Mouse (Mus musculus) urinary bladder, postnatal 36 days (tissue): ENCODE data around the gene Nav3.

Experiments used
- DNase-seq, 2 experiments: peaks; one replicate each; pipeline ENCODE4 v3.0.0; 2022; ENCODE audit warnings: low spot score in 2 of 2, mixed read lengths in 1 of 2

Nav3 gene

DNA sequence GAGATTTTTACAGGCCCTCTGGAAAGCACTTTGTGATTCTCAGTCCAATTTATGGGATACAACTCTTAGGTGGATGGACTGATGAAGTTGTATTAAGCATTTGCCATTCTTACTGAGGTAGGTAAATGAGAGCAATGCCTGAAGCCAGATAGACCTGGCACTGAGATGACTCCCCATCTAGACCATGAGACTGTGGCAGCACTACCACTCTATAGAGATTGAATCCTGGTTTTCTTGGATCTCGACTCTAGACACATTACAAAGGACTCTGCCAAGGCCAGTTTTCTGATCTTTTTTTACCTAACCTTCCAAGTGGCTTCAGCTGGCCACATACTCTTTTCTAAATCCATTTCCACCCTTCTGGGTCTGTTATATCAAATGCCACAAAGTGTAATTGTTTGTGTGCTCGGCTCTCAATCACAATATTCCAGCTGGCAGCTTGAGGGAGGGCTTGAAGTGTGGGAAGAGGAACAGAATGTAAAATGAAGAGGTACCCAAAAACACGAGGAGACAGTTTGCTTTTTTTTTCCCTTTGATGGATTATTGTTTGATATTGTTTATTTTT is 756.2 kb downstream of the Nav3 start:
- DNase-seq, result no peak

DNA sequence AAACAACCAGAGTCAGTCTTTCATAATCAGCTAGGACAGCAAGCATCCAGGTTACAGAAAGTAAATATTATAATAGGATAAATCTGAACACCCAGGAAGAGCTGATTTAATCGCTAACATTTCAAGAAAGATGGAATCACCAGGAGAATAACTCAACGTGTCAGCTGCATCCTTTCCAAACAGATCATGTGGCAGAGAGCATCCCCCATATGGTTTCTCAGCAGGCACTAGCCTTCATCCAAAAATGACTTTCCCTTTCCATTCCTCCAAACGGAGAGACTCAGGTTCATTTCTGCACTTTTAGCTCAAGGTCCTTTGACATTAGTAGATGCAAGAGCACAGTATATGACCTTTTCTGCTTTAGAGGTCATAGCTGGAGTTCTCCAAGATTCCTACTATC is 765.4 kb downstream of the Nav3 start:
- DNase-seq, result no peak

DNA sequence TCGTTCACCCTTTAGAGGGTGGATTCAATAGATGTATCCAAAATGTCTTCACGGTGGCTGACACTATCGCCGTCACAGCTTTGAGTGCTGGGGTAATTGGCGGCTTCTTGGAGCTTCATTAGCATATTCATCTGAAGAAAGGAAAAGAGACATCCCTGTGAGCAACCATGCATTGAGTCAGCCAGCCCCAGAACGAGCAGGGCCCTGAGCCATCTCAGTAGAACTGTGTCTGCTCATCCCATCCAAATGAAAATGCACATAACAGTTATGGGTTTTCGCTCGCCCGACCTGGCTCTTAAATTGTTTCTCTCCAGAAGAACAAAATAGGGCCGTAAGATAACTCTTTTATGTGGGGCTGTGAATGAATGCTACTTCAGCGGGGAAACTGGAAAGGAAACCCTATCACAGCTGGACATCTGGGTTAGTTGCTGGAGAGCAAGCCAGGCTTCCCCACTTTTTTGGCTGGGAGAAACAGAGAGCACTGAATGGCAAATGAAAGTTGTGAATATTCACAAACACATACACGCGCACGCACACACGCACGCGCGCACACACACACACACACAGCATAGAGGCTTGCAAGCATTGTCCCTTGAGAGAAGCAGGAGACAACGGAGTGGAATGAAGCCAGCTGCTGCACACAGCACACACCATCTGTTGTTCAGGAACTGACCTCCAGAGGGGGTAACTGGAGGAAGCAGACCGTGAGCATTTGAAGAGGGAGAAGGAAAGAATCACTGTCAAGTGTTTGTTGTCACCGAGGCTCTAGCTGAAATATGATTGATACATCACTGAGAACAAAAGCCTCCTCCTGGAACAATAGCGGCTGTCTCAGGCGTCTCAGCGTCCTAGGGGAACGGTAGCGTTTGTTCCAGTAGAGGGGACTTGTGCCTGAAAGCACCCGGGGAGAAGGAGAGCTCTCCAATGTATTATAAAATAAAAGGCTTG is 771.6 kb downstream of the Nav3 start:
- DNase-seq, result peak in 1 of 2 experiments; percentile 2

DNA sequence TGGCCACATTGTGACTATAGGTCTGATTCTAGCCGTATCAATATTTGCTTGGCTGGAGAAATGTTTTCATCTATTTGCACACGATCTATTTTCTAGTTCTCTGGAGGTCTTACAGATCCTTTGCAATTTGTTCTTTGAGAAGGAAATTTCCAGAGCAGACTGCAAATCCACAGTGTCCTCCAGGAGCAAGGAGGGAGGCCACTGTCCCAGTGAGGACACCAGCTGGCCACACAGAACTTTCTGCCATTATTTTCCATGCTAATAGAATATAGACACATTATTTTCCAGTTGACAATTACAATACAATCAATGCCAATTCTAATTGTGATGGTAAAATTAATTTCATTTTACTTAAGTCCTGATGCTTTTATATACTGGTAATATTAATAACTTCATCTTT is 783.1 kb downstream of the Nav3 start:
- DNase-seq, result no peak

DNA sequence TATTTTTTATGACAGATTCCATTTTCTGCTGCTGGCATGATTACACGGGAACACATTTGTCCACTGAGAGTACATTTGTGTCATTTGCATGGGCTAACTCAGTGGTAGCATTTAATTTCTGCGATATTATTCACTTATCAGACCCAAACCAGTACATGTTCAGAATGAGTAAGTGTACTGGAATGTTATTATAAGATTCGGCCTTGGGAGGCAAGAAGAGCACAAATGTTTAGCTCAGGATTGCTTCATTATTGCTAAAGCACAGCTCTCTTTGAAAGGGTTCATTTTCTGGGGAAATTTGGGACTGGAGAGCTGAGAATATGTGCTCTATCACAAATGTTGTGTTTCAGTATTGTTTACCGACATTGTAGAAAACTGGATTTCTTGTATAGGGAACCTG is 788.6 kb downstream of the Nav3 start:
- no peak for DNase-seq

DNA sequence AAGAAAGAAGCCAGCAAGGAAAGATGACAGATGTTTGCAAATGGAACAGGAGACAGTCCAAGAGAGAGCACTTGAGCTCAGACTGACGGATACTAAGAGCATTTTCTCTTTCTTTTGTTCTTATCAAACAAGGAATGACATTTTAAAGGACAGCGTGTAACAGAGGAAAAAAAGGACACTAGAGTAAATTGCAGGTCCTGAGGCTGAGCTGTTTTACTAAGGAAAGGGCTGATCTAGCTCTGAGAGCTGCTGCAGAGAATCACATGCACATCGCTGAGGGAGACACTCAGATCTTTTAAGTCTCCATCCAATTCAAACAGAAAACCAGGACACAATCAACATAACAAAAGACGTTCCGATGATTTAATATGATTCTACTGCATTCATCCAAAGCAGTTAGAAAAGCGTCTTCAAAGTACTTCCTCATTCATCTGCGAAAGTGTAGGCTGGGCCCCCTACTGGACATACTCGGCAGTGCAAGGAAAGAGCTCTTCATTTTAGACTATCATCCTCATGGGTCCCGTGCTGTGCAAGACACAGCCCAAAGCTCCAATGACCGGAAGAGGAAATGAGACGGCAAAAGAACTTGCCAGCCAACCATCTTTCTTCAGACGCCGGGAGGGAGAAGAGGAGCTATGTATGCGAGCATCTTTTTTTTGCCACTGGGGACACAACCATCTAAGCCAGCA is 791.2 kb downstream of the Nav3 start:
- DNase-seq, result peak; percentile 30 to 44

DNA sequence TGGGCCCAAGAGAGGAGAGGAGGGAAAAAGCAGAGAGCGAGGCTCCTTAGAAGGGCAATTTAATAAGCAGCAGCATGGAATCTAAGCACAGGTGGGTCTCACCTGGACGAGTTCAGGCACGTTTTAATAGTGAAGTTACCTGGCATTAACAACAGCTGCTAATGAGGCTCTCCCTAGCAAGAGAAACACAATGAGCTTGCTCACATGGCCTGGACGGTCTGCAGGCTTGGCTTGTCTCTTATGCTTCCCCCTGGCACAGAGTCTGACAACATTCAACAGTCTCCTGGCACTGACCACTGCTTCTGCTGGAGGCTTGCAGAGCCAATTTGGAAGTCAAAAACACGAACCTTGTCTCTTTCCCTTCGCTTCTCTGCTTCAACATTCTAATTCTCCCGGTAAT is 804.5 kb downstream of the Nav3 start:
- DNase-seq, result no peak

DNA sequence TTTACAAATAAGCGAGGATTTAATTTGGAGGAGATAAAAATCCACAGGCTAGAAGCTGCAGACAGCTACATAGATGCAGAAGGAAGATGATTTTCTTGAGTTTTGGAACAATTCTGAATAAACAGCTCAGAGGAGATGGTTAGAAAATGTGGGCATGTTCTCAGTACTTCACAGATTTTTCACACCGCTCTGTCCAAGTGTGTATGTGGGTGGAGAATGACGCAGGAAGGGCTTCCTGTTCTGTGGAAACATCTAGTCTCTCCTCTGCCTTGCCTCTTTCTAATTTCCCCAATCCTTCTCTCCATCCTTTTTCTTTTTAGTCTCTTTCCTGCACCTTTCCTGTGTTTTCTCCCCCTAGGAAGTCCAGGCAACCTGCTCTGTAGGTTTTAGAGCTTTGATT is 812.4 kb downstream of the Nav3 start:
- DNase-seq, result no peak

DNA sequence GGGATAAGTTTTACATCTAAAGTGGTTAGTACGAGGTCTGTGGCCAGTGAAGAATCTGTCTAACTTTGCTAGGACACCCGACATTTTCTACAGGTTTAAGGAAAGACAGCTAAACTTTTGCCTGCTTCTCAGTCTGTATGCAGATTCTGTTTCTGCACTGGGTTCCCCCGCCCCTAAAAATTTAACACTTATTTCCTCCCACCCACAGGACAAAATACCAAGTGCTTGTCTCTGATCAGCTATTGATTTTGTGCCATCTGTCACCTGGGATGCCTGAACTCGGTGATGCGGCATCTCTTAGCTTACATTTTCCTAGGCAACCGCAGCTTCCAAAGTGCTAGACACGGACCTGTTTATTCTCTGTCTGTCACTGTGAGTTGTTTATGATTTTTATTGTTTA is 814.2 kb downstream of the Nav3 start:
- DNase-seq, result no peak

DNA sequence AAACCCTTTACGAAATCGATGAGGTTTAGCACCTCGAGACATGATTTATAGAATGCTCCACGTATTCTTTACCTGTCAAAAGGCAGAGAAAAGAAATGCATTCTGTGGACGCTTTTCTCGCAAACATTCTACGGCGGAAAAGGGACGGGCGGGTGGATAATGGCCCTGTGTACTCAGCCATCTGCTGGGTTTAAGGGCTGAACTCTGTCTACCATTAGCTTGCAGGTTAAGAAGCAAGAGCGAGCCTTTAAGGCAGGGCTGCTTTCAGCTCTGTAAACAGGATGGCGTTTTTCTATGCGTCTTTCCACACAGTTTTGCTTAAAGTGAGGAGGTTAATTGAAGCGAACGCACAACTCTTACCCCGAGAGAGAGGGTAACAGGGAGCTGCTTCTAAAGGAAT is 818.3 kb downstream of the Nav3 start:
- no peak for DNase-seq
